Mouse (Mus musculus): ENCODE measurements around the gene Adk. TPM values are rescaled to one million over a fixed set of nuclear protein-coding genes. Genes with fewer than 3 reads are reported as not detected.

Adk gene
- polyA plus RNA-seq, 1 experiment from 2014 or later = 195 TPM

DNA sequence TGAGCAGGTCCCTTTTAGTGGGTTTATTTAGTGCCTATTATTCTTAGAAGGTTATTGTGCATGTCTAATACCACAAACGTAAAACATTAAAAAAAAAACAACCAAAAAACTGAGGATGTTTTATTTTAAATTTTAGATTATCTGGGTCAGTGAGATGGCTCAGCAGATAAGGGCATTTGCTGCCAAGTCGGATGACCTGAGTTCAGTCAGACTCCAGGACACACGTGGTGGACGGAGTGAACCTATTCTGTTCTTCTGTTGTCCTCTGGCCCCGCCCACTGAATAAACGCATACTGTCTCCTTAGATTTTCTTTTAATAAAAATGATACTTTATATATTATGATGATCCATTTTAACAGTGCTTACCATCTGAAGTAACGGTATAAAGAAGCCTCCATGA lies 1.2 kb downstream of the Adk start:
- ATAC-seq (ENCODE audit: low read depth) = no peak
- Histone ChIP-seq H3K4me3 (ENCODE audit: low read length) (peak overlapping the region; percentile 95), H3K4me2 (ENCODE audit: low read depth, low read length) (peak overlapping the region; percentile 62), H3K9ac (ENCODE audit: low read length) (peak overlapping the region; percentile 85; the same call in 1 of the 2 replicates), H3K36me3 (ENCODE audit: control insufficient read depth, insufficient read depth, low read length) (no peaks in the 10 kb centered on the region; the same call in 1 of the 2 replicates), H3K9me3 (ENCODE audit: control insufficient read depth, low read length) (no peaks in the 10 kb centered on the region), H3K27me3 (ENCODE audit: control insufficient read depth, insufficient read depth, low read depth, low read length) (no peaks in the 10 kb centered on the region), H3K4me1 (replicated peaks; ENCODE audit: control insufficient read depth, insufficient read depth, low read length) (peaks cover 14% of the 10 kb centered on the region; the same call in 1 of the 2 replicates), H3K27ac (ENCODE audit: low read length) (no peak overlapping the region)
- 39% methylated on average over 7 of the region's 7 CpGs for WGBS

DNA sequence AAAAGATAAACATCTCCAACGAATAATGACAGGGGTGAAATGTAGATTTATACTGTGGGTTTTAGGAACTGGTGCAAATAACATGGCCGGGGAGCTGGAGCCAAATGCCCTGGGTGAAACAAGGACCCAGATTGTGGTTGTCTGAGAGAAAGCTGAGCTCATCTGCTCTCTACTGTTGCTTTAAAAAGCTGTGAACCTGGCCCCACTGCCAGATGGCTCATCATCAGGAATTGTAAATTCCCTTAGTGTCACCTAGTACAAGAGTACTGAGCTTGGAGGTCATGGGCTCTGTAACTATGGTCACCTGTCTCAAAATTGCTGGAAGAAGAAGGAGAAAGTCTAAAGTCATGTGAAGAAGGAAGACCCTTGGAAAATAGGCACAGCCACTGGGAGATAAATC lies 6.6 kb downstream of the Adk start:
- Histone ChIP-seq H3K4me2 (ENCODE audit: low read depth, low read length) (no peak overlapping the region), H3K9ac (ENCODE audit: low read length) (no peak overlapping the region), H3K27me3 (ENCODE audit: control insufficient read depth, insufficient read depth, low read depth, low read length) (no peaks in the 10 kb centered on the region), H3K4me3 (ENCODE audit: low read length) (no peak overlapping the region), H3K9me3 (ENCODE audit: control insufficient read depth, low read length) (no peaks in the 10 kb centered on the region), H3K4me1 (replicated peaks; ENCODE audit: control insufficient read depth, insufficient read depth, low read length) (peaks cover 11% of the 10 kb centered on the region), H3K36me3 (ENCODE audit: control insufficient read depth, insufficient read depth, low read length) (no peaks in the 10 kb centered on the region; the same call in 1 of the 2 replicates), H3K27ac (ENCODE audit: low read length) (no peak overlapping the region)
- no peak for ATAC-seq (ENCODE audit: low read depth)
- 79% methylated on average over 2 of the region's 2 CpGs for WGBS

GRCm38 (mm10) chr14:21062766-21063513 lies 10.6 kb downstream of the Adk start:
- Histone ChIP-seq H3K9ac (ENCODE audit: low read length) (no peak overlapping the region), H3K27me3 (ENCODE audit: control insufficient read depth, insufficient read depth, low read depth, low read length) (no peaks in the 10 kb centered on the region), H3K4me2 (ENCODE audit: low read depth, low read length) (no peak overlapping the region), H3K36me3 (ENCODE audit: control insufficient read depth, insufficient read depth, low read length) (no peaks in the 10 kb centered on the region), H3K9me3 (ENCODE audit: control insufficient read depth, low read length) (no peaks in the 10 kb centered on the region), H3K27ac (ENCODE audit: low read length) (no peak overlapping the region; the same call in 1 of the 2 replicates), H3K4me1 (replicated peaks; ENCODE audit: control insufficient read depth, insufficient read depth, low read length) (peaks cover 27% of the 10 kb centered on the region), H3K4me3 (ENCODE audit: low read length) (no peak overlapping the region)
- 0 out of 2 replicates have a peak, but pooled peaks have one; percentile 51 for ATAC-seq (ENCODE audit: low read depth)
- 36% methylated on average over 5 of the region's 5 CpGs for WGBS

DNA sequence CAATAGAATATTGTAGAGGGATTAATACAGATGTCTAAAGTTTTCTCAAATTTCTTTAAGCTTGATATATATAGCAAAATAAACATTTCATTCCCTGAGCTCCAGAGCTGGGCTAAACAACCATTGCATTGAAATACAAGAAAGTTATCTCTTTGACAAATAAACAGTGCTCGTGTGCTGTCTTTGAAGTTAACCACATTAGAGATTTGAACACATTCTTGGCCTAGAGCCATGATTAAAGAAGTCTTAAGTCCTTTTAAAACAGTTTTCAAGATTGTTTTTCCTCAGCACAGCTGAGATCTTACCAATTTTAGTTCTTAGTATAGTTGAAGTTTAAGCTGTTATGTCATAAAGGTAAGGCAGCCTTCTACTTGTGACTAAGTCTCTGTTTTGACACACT lies 11.9 kb downstream of the Adk start:
- Histone ChIP-seq H3K36me3 (ENCODE audit: control insufficient read depth, insufficient read depth, low read length) (no peaks in the 10 kb centered on the region), H3K27me3 (ENCODE audit: control insufficient read depth, insufficient read depth, low read depth, low read length) (no peaks in the 10 kb centered on the region), H3K4me1 (replicated peaks; ENCODE audit: control insufficient read depth, insufficient read depth, low read length) (peaks cover 27% of the 10 kb centered on the region), H3K27ac (ENCODE audit: low read length) (peak overlapping the region; percentile 13), H3K4me2 (ENCODE audit: low read depth, low read length) (no peak overlapping the region), H3K4me3 (ENCODE audit: low read length) (no peak overlapping the region), H3K9ac (ENCODE audit: low read length) (no peak overlapping the region), H3K9me3 (ENCODE audit: control insufficient read depth, low read length) (no peaks in the 10 kb centered on the region)
- ATAC-seq (ENCODE audit: low read depth) = peak; percentile 46; the same call in 1 of the 2 replicates
- 2% methylated on average over 1 of the region's 1 CpGs for WGBS

DNA sequence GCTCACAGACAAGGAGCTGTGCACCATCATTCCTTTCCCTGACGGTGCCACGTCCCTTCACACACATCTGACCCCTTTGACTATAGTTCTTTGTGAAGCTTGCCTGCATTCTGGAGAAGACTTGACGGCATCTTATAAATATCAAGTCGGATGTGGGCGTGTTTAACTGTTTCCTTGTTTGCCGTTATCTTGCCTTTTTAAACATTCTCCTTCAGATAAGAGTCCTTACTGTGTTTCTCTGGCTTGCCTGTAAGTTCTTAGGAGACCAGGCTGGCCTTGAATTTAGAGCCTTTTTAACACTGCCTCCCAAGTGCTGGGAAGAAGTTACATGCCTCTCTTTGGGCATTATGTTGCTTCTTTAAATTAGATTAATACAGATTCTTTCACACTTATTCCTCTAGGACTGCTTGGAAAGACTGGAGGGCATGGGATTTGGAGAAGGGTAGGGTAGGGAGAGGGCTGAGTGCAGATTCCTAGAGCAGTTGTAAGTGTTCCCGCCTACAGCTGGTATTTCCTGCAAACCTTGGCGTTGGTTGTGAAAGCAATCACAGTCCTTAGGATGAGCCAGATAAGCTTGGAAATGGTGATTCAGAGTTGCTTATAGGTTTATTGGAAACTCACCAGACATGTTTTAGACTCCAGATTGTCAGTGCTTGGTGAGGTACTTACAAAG lies 13.3 kb downstream of the Adk start:
- H3K4me1 ChIP-seq (replicated peaks; ENCODE audit: control insufficient read depth, insufficient read depth, low read length) = peaks cover 27% of the 10 kb centered on the region
- peak; percentile 68 for ATAC-seq (ENCODE audit: low read depth)
- no peaks in the 10 kb centered on the region for H3K27me3 ChIP-seq (ENCODE audit: control insufficient read depth, insufficient read depth, low read depth, low read length)
- 9% methylated on average over 8 of the region's 8 CpGs for WGBS
- peak overlapping the region; percentile 80 for H3K27ac ChIP-seq (ENCODE audit: low read length)
- H3K36me3 ChIP-seq (ENCODE audit: control insufficient read depth, insufficient read depth, low read length) = no peaks in the 10 kb centered on the region
- H3K9ac ChIP-seq (ENCODE audit: low read length) = no peak overlapping the region
- 0 out of 2 replicates have a peak overlapping the region, but pooled peaks have one; percentile 7 for H3K4me2 ChIP-seq (ENCODE audit: low read depth, low read length)
- H3K4me3 ChIP-seq (ENCODE audit: low read length) = no peak overlapping the region
- H3K9me3 ChIP-seq (ENCODE audit: control insufficient read depth, low read length) = no peaks in the 10 kb centered on the region

DNA sequence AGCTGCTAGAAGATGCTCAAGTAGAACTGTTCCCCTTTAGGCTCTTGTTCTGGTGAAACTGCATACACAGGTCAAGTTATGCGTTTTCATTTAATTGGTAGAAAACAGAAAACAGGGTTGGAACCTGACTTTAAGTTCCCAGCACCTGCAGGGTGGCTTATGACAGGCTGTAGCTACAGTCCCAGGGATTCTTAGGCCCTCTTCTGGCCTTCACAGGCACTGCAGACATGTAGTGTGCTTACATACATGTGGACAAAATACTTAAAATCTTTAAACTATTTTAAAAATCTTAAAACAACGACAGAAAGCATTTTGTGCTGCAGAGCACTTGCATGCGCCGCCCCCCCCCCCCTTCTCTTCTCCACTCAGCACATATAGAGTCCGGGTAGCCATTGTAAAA lies 17.2 kb downstream of the Adk start:
- Histone ChIP-seq H3K9ac (ENCODE audit: low read length) (no peak overlapping the region), H3K36me3 (ENCODE audit: control insufficient read depth, insufficient read depth, low read length) (no peaks in the 10 kb centered on the region), H3K4me3 (ENCODE audit: low read length) (no peak overlapping the region), H3K9me3 (ENCODE audit: control insufficient read depth, low read length) (no peaks in the 10 kb centered on the region), H3K27ac (ENCODE audit: low read length) (no peak overlapping the region), H3K27me3 (ENCODE audit: control insufficient read depth, insufficient read depth, low read depth, low read length) (no peaks in the 10 kb centered on the region), H3K4me2 (ENCODE audit: low read depth, low read length) (no peak overlapping the region), H3K4me1 (replicated peaks; ENCODE audit: control insufficient read depth, insufficient read depth, low read length) (peaks cover 18% of the 10 kb centered on the region)
- WGBS = 74% methylated on average over 5 of the region's 5 CpGs
- ATAC-seq (ENCODE audit: low read depth) = no peak

- Histone ChIP-seq H3K4me2 (ENCODE audit: low read depth, low read length) (no peak overlapping the region), H3K4me3 (ENCODE audit: low read length) (no peak overlapping the region), H3K9ac (ENCODE audit: low read length) (no peak overlapping the region), H3K27me3 (ENCODE audit: control insufficient read depth, insufficient read depth, low read depth, low read length) (no peaks in the 10 kb centered on the region), H3K4me1 (replicated peaks; ENCODE audit: control insufficient read depth, insufficient read depth, low read length) (peaks cover 18% of the 10 kb centered on the region), H3K27ac (ENCODE audit: low read length) (no peak overlapping the region), H3K36me3 (ENCODE audit: control insufficient read depth, insufficient read depth, low read length) (no peaks in the 10 kb centered on the region), H3K9me3 (ENCODE audit: control insufficient read depth, low read length) (no peaks in the 10 kb centered on the region)
- no peak for ATAC-seq (ENCODE audit: low read depth)
- WGBS = 43% methylated on average over 3 of the region's 3 CpGs
Measured at GRCm38 (mm10) chr14:21073981-21074380, 21.6 kb downstream of the Adk start.

DNA sequence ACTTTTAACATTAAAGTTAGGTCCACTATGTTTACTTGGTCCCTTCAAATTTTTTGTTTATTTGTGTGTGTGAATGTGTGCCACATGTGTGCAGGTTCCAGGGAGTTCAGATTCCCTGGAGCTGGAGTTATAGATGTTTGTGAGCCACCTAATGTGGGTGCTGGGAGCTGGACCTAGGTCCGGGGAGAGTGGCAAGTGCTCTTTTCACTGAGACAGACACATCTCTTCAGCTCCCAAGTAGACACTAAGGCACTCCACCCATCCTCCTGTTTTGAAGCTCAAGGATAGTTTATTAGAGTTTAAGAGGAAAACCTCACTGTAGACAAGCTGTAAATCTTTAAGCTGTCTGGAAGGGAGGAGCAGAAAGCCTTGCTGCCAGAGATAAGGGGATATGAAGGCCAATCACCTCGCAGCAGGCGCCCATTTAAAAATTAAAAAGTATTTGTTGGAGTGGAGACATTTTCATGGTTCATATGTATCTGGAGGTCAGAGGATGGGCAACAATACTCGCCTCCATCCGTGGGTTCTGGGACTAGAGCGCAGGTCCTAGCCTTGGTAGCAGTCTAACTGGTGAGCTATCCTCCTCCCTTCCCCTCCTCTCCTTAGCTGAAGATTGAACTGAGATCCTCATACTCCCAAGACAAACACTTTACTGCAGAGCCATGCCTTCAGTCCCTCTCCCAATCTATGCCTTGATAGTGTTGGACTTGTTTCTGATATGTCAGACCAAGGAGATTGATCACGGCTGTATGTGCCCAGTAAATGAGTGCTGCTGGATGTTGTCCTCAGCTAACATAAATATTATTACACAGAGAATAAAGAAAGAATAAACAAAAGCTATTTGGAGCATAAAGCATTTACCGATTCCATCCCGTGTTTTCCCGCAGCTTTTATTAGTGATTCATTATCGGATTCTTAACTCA lies 22.3 kb downstream of the Adk start:
- 25% methylated on average over 11 of the region's 11 CpGs for WGBS

More for the DNA sequence above, 22.3 kb downstream of the Adk start:
- Histone ChIP-seq H3K4me2 (ENCODE audit: low read depth, low read length) (peak overlapping the region; percentile 70), H3K4me1 (replicated peaks; ENCODE audit: control insufficient read depth, insufficient read depth, low read length) (peaks cover 22% of the 10 kb centered on the region), H3K9me3 (ENCODE audit: control insufficient read depth, low read length) (no peaks in the 10 kb centered on the region), H3K27me3 (ENCODE audit: control insufficient read depth, insufficient read depth, low read depth, low read length) (no peaks in the 10 kb centered on the region), H3K9ac (ENCODE audit: low read length) (no peak overlapping the region), H3K36me3 (ENCODE audit: control insufficient read depth, insufficient read depth, low read length) (no peaks in the 10 kb centered on the region), H3K4me3 (ENCODE audit: low read length) (peak overlapping the region; percentile 76), H3K27ac (ENCODE audit: low read length) (peak overlapping the region; percentile 21; the same call in 1 of the 2 replicates)
- no peak for ATAC-seq (ENCODE audit: low read depth)

Measured in lung, embryonic 16.5 days (tissue).